Mouse (Mus musculus) heart, adult 9 months (tissue): ENCODE measurements at regions not wholly inside any gene's neighbourhood (a gene's known extent, or its start where the extent isn't known, plus 50 kb on each side); places are given as distances from the start of the nearest gene placed in this dataset.

Source experiments
- DNase-seq, 2 experiments: peaks; one replicate each; pipeline ENCODE4 v3.0.0; 2022; ENCODE audit warnings: low spot score in 2 of 2

DNA sequence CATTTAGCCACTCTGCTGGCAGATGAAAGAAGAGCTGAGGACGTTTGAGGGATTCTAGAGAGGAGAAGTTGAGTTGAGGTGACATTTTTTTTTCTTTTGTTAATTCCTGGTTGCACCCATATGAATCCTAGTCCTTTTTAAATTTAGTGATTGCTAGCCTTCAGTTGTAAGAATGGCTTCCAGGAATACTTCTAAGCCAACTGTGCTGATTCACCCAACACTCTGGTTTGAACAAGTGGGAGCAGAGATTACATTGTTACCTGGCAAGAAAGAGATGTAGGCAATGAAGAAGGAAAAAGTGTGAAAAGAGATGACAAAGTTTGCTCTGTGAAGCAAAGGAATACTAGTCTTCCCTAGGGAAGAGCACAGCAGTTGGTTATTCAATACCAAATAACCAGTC is 261.1 kb upstream of the Kcnq5 start:
- DNase-seq, result no peak

GRCm38 (mm10) chr1:22211795-22212194 is 250.1 kb upstream of the Kcnq5 start:
- DNase-seq, result no peak

DNA sequence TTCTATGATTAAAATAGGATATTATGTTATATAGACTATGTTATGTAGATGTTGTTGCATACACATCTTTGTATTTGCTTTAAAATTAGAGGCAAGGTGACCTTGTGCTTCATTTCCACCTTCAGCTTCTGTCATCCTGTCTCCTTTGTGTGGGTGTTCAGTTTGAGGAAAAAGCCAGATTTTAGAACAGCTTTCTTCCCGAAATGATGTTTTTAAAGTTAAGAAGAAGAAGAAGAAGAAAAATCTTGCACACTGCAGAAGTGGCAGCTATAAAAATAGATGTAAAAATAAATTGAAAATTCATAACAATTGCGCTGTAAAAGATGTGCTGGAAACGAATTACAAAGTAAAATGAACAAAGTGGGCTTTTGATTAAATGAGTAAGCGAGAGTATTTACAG is 249.5 kb upstream of the Kcnq5 start:
- DNase-seq, result no peak

DNA sequence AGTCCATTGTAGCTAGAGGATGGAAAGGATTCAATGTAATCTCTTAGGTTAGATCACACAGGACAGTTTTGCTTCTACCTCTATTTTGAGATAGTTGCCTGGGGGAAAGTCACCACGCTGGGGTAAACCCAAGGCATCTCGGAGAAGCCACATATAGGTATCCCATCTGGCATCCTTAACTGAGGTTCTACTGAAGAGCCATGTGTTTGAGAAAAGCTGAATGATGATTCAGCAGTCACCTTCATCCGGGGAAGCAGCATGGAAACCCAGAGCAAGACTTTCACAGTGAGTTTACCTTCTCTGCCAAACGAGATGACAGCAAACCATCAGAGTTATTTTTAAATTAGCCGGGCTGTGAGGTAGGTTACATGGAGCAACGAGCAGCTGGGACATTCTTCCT is 248.9 kb upstream of the Kcnq5 start:
- no peak for DNase-seq

GRCm38 (mm10) chr1:22208287-22208686 is 246.5 kb upstream of the Kcnq5 start:
- DNase-seq, result no peak

DNA sequence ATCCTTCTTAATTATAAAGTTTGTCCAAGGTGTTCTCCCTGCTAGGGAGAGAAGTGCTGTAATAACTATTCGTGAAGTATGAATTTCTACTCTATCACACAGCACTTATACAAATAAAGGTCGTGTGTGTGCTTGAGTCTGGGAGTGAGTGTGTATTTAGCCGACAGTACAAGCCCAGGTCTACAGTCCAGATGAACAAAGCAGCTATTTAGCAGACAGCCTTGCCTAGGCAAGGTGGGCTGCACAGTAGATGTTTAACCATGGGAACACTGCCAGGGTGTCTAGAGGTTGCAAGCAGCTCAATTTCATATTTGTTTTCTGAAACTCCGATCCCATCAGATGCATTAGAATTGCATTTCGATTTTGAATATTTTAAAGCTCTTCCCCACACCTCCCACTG is 245.2 kb upstream of the Kcnq5 start:
- DNase-seq, result no peak

GRCm38 (mm10) chr1:22167621-22168181 is 206.0 kb upstream of the Kcnq5 start:
- DNase-seq, result no peak

- DNase-seq, result no peak
Observed at GRCm38 (mm10) chr1:22136571-22137122, 174.9 kb upstream of the Kcnq5 start.

GRCm38 (mm10) chr1:22118266-22118772 is 156.6 kb upstream of the Kcnq5 start:
- no peak for DNase-seq

DNA sequence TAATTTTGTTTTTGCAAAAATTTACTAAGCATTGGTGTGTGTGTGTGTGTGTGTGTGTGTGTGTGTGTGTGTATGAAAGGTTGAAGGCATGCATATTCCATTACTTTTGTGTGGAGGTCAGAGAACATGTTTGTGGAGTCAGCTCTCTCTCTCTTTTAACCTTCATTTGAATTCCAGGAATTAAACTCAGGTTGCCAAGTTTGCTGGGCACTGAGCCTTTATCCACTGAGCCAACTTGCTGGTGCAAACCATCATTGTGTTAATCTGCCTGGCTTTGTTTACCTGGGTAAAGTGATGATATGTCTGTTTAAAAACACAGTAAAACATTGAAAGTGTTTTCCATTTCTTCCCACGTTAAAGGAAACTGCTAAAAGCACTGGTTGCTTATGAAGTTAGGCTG is 154.7 kb upstream of the Kcnq5 start:
- peak; percentile 5 to 44 for DNase-seq

- no peak for DNase-seq
Observed at GRCm38 (mm10) chr1:22105496-22105895, 143.8 kb upstream of the Kcnq5 start.

DNA sequence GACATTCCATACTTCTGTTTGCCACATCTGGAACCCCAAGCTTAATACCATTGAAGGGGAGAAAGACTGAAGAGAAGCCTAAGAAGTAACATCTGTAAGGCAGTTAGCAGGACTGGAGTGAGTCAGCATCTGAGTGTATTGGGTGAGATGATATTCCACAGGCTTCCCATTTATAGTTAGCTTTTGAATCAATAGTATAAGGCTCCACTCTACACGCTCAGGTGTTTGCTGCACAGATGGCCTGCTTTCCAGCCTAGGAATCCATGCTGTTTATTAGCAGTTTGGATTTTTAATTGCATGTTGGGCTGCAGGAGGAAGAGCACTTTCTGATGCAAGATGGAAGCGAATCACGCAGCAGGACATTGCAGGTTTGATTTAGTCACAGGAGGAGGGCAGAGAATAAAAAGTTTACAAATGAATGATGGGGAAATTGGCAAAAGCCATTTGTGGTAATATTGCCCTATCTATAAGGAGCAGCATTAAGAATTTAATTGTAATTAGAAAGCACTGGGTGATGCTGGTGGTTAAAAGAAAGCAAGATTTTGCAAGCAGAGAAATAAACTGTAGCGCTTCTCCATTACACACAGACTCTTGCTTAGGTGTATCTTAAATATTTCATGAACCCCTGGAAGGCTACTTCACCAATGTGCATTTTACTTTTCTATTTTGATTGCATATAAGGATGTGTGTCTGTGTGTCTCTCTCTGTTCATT is 109.8 kb upstream of the Kcnq5 start:
- DNase-seq, result no peak

- peak; percentile 56 to 70 for DNase-seq
Observed at GRCm38 (mm10) chr1:22070028-22070427, 108.3 kb upstream of the Kcnq5 start.
